Mouse (Mus musculus) liver, postnatal 0 days (tissue): Measurements from ENCODE around the gene Bhmt. TPM values are rescaled to one million over a fixed set of nuclear protein-coding genes. Genes with fewer than 3 reads are reported as not detected.

Source experiments
- ATAC-seq: fragments of 200-750 bp; cut with Nextera tagmentation; 2 replicates; pipeline ENCODE4 v1.8.0; 2017; ENCODE audit warnings: mild to moderate bottlenecking, moderate library complexity
- DNase-seq: peaks from one replicate; pipeline ENCODE4 v3.0.0-alpha.2; 2016
- H3K27ac ChIP-seq: fragments of 300-500 bp; sonication (generic); 2 replicates; pipeline ENCODE4 v1.5.1; 2014; ENCODE audit warnings: antibody characterized with exemption, moderate library complexity, mild to moderate bottlenecking, low read depth
- H3K27me3 ChIP-seq: fragments of 300-500 bp; sonication (generic); 2 replicates; pipeline ENCODE4 v1.6.1; 2014; ENCODE audit warnings: low read length, control low read depth, mixed read lengths; ENCODE audit not compliant: insufficient read depth
- H3K36me3 ChIP-seq: fragments of 300-500 bp; sonication (generic); replicated peaks from 2 replicates; pipeline ENCODE4 v1.6.1; 2014; ENCODE audit warnings: mild to moderate bottlenecking, control low read depth, low read length, moderate library complexity, mixed read lengths; ENCODE audit not compliant: insufficient read depth
- H3K4me1 ChIP-seq: fragments of 300-500 bp; sonication (generic); 2 replicates; pipeline ENCODE4 v1.6.1; 2014; ENCODE audit warnings: antibody characterized with exemption, mild to moderate bottlenecking, control low read depth; ENCODE audit not compliant: insufficient read depth
- H3K4me2 ChIP-seq: fragments of 300-500 bp; sonication (generic); 2 replicates; pipeline ENCODE4 v1.6.1; 2014; ENCODE audit warnings: low read depth, mild to moderate bottlenecking, low read length, moderate library complexity, mixed read lengths
- H3K4me3 ChIP-seq: fragments of 300-500 bp; sonication (generic); 2 replicates; pipeline ENCODE4 v1.5.1; 2014; ENCODE audit warnings: low read depth, low read length
- H3K9ac ChIP-seq: fragments of 300-500 bp; sonication (generic); replicated peaks from 2 replicates; pipeline ENCODE4 v1.6.1; 2014; ENCODE audit warnings: mild to moderate bottlenecking, moderate library complexity
- H3K9me3 ChIP-seq: fragments of 300-500 bp; sonication (generic); 2 replicates; pipeline ENCODE4 v1.6.1; 2016; ENCODE audit warnings: mild to moderate bottlenecking, control low read depth, low read length, mixed read lengths
- CTCF ChIP-seq: sonication (generic); IDR thresholded peaks from 2 replicates; pipeline ENCODE4 v1.5.1; 2016; ENCODE audit warnings: antibody characterized with exemption, low read depth
- EP300 ChIP-seq: IDR thresholded peaks from 2 replicates; pipeline ENCODE4 v1.6.1; 2016; ENCODE audit warnings: antibody characterized with exemption, low read depth, mild to moderate bottlenecking
- WGBS: fragments of 180-500 bp; shearing (Covaris S2); extraction: QIAGEN DNeasy Blood & Tissue Kit; methylation state at CpG from one replicate; pipeline ENCODE4 v1.1.7; 2014; ENCODE audit not compliant: insufficient replicate concordance; 5-methylcytosine and 5-hydroxymethylcytosine counted together
- polyA plus RNA-seq: library from polyadenylated mRNA; unstranded; fragments of >200 nt; fragmentation: Nextera tagmentation; extraction: Ambion mirVana; gene quantifications from 2 replicates; pipeline ENCODE4 v1.2.1, GENCODE M21; 2015

Bhmt gene
- 2,026 and 2,087 TPM in 2 replicates for polyA plus RNA-seq

DNA sequence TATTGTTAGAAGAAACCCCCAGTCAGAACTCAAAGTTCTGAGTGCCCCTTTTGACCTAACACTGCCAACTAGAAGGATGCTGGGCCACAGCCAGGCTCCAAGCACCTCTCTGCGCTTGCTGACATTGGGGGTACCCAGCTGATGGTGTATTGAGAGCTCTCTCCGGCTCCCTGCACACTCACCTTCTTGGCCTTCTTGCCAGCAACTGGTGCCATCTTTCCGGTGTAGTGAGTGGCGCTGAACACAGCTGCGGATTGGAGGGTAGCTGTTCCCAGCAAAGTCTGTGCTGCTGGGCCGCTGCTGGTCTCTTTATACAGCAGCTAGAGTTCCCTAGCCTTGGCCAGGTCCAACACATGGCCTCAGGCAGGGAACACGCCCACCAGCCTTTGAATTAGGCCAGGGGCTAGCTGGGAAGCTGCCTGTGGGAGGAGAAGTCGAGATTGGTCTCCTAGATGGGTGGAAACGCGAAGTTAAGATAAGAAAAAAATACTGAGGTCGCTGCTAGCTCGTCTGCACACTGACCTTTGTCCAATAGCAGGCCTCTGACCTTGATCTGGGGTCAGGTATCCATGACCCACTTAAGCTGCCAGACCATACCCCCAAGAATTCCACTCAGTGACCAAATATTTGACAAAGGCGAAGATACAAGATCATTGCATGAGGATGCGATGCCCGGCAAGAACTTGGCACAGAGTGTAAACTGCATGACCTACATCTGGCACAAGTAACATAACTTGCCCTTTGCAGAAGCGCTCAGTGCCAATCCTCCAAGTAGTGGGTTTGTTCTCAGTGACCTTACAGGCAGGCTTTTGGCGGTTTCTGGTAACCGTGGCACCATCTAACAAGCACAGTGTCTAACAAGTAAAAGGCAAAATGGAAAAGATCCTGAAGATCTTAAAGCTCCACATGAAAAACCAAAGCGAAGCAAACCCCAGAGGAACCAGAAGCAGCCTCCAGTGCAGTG is at the start of gene Bhmt:
Gene Bhmt, minus strand, starts transcription at position 680 of the 964 bp plus-strand sequence.
- peaks cover 3% of the 10 kb centered on the region for H3K4me1 ChIP-seq
- ATAC-seq (peak; percentile 83), DNase-seq (peak; percentile 58)
- H3K4me2 ChIP-seq, result peak within 1 kb of the TSS; percentile 68
- H3K9ac ChIP-seq, result peak within 1 kb of the TSS; percentile 72
- no peaks in the 10 kb centered on the region for H3K9me3 ChIP-seq
- TF ChIP-seq EP300 (peak; percentile 72), CTCF (no peak)
- WGBS, result 59% methylated on average over 19 of the region's 19 CpGs
- H3K27ac ChIP-seq, result peak within 1 kb of the TSS; percentile 89
- no peaks in the 10 kb centered on the region for H3K27me3 ChIP-seq
- no peaks in the 10 kb centered on the region for H3K36me3 ChIP-seq
- peak within 1 kb of the TSS; percentile 43 for H3K4me3 ChIP-seq

DNA sequence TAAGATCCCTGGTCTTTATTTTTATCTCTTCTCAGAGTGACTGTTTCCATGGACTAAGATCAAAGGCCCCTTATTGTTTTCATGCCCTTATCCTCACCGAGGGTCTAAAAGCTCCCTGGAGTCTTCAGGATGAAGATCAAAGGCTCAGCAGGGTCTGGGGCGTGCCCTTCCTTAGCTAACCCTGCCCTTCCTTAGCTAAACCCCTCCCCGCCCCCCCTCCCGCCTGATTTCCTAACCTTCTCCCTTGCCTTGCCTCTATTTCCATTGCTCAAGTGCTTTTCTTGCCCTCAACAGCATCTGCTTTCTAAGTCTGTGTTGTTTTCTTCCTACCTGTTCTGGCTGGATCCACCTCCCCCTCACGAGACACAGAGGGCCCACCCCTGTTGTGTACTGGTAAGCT is 49.6 kb upstream of the Bhmt start:
- H3K27me3 ChIP-seq, result no peaks in the 10 kb centered on the region
- DNase-seq (no peak), ATAC-seq (no peak)
- H3K36me3 ChIP-seq, result no peaks in the 10 kb centered on the region
- no peak overlapping the region for H3K4me3 ChIP-seq
- no peak overlapping the region for H3K27ac ChIP-seq
- 43% methylated on average over 5 of the region's 5 CpGs for WGBS
- TF ChIP-seq CTCF (no peak), EP300 (no peak)
- no peaks in the 10 kb centered on the region for H3K4me1 ChIP-seq
- no peak overlapping the region for H3K9ac ChIP-seq
- no peak overlapping the region for H3K4me2 ChIP-seq
- H3K9me3 ChIP-seq, result no peaks in the 10 kb centered on the region

DNA sequence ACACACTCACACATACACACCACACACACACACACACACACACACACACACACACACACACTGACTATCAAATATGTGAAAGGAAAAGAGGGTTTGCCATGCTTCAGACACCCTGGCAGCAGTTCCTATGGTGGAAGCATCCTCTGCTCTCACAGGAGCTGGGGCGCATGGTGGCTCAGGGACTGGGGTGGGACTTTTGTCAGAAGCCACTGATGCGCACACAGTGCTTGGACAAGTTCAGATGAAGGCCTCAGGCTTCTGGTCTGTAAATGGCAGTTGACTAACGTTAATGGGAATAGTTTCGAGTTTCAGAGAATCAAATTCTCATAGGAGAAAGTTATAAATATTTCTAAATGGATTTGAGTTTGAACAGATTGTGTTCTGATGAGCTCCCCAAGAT is 47.5 kb upstream of the Bhmt start:
- Histone ChIP-seq H3K9ac (no peak overlapping the region), H3K27ac (no peak overlapping the region)
- no peak for DNase-seq

DNA sequence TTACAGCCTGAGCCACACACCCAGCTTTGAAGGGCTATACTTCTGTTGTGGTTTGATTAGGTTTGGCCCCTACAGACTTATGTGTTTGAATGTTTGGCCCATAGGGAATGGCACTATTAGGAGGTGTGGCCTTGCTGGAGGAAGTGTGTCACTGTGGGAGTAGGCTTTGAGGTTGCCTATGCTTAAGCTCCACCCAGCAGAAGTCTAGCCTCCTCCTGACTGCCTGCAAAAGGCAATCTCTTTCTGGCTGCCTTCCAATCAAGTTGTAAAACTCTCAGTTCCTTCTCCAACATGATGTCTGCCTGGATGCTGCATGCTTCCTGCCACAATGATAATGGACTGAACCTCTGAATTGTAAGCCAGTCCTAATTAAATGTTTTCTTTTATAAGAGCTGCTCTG is 45.6 kb upstream of the Bhmt start:
- no peaks in the 10 kb centered on the region for H3K27me3 ChIP-seq
- H3K4me1 ChIP-seq, result no peaks in the 10 kb centered on the region
- TF ChIP-seq CTCF, result no peak
- no peak for TF ChIP-seq EP300
- H3K4me2 ChIP-seq, result no peak overlapping the region
- H3K36me3 ChIP-seq, result no peaks in the 10 kb centered on the region; the same call in 1 of the 2 replicates
- no peak overlapping the region for H3K9ac ChIP-seq
- DNase-seq (no peak), ATAC-seq (no peak)
- H3K4me3 ChIP-seq, result no peak overlapping the region
- H3K9me3 ChIP-seq, result no peaks in the 10 kb centered on the region
- H3K27ac ChIP-seq, result no peak overlapping the region

More for the DNA sequence above, 47.5 kb upstream of the Bhmt start:
- H3K4me1 ChIP-seq, result no peaks in the 10 kb centered on the region
- TF ChIP-seq EP300 (no peak), CTCF (no peak)
- no peak overlapping the region for H3K4me3 ChIP-seq
- no peaks in the 10 kb centered on the region for H3K36me3 ChIP-seq
- H3K9me3 ChIP-seq, result no peaks in the 10 kb centered on the region
- no peak for ATAC-seq
- H3K4me2 ChIP-seq, result no peak overlapping the region
- no peaks in the 10 kb centered on the region for H3K27me3 ChIP-seq
- 84% methylated on average over 4 of the region's 4 CpGs for WGBS

DNA sequence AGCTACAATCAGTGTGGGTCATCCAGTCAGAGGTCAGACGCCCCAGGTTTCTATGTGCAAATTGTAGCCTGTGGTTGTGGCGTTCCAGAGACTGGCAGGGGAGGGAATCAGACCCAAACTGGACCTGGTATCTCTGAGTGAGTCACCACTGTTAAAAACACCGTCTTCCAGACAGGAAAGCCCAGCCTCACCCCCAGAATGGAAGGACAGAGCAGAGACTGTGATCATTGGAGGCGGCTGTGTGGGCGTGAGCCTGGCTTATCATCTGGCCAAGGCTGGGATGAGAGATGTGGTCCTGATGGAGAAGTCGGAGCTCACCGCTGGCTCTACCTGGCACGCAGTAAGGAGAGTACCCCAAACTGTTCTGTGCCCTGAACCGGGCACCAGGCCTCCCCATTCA is 39.1 kb upstream of the Bhmt start:
- H3K9me3 ChIP-seq, result no peaks in the 10 kb centered on the region
- H3K27me3 ChIP-seq, result no peaks in the 10 kb centered on the region
- TF ChIP-seq CTCF, result no peak
- no peak for TF ChIP-seq EP300
- no peaks in the 10 kb centered on the region for H3K4me1 ChIP-seq
- H3K9ac ChIP-seq, result no peak overlapping the region
- no peak overlapping the region for H3K27ac ChIP-seq
- H3K4me2 ChIP-seq, result no peak overlapping the region
- no peak overlapping the region for H3K4me3 ChIP-seq
- H3K36me3 ChIP-seq, result no peaks in the 10 kb centered on the region; the same call in 1 of the 2 replicates
- 69% methylated on average over 9 of the region's 9 CpGs for WGBS
- ATAC-seq, result no peak
- DNase-seq, result no peak

DNA sequence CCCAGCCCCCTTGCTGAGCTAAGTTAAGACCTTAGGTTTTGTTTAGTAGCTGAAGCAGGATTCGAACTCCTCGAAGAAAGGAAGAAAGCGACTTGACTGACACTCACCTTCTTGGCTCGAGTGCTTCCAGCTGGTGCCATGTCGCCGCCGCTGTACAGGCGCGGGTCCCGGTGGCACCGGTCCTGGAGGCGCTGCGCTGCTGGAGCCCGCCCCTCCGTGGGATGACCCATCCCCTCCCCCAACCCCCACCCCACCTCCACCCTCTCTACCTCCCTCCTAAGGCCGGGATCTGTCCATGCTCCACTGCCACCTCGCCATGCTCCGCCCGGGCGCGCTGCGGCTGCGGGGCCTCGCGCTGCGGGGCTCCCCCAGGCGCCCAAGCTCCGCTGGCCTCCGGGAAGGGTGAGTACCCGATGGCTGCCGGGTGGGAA is 36.4 kb upstream of the Bhmt start, which contains the start of the genes Bhmt2 and Dmgdh:
Gene Bhmt2, minus strand, starts transcription at position 172 of the 431 bp plus-strand sequence.
Gene Dmgdh, plus strand, starts transcription at position 303 of the 431 bp plus-strand sequence.
- H3K4me1 ChIP-seq, result no peaks in the 10 kb centered on the region
- peak within 1 kb of the TSS; percentile 47 for H3K4me2 ChIP-seq
- no peaks in the 10 kb centered on the region for H3K36me3 ChIP-seq
- H3K27me3 ChIP-seq, result no peaks in the 10 kb centered on the region
- DNase-seq (peak; percentile 71), ATAC-seq (peak; percentile 81)
- peak within 1 kb of the TSS; percentile 51 for H3K4me3 ChIP-seq
- peak within 1 kb of the TSS; percentile 69 for H3K9ac ChIP-seq
- H3K27ac ChIP-seq, result peak within 1 kb of the TSS; percentile 56
- no peak for TF ChIP-seq CTCF
- no peak for TF ChIP-seq EP300
- no peaks in the 10 kb centered on the region for H3K9me3 ChIP-seq
- 8% methylated on average over 29 of the region's 31 CpGs for WGBS
